Mouse (Mus musculus) fat pad, adult 2 months (tissue): ENCODE results near the gene Rala.
"Not testable (repeated sequence)": the region's sequence is repeated elsewhere in the genome, so short reads cannot be mapped to it uniquely, and the experiment has no call there.

Experiments
- DNase-seq: peaks from one replicate; pipeline ENCODE4 v3.0.0-alpha.2; 2011; ENCODE audit warnings: low read depth, low spot score; ENCODE audit errors: extremely low read depth

Gene Rala

GRCm38 (mm10) chr13:17944078-17944917, at the start of gene Rala:
Rala (minus strand) TSS chr13:17944239.
- no peak for DNase-seq

- no peak for DNase-seq
Observed at GRCm38 (mm10) chr13:17993515-17993847, 49.4 kb upstream of the Rala start.

- peak; percentile 11 for DNase-seq
Observed at GRCm38 (mm10) chr13:17992697-17993514, 48.9 kb upstream of the Rala start, which contains the start of gene Yae1d1. Yae1d1 (minus strand) TSS chr13:17993349.

GRCm38 (mm10) chr13:17992009-17992408, 48.0 kb upstream of the Rala start:
- no peak for DNase-seq

- no peak for DNase-seq
Observed at GRCm38 (mm10) chr13:17983194-17983593, 39.2 kb upstream of the Rala start.

- no peak for DNase-seq
Observed at GRCm38 (mm10) chr13:17982634-17983033, 38.6 kb upstream of the Rala start.

- DNase-seq = no peak
Observed at GRCm38 (mm10) chr13:17976854-17977739, 33.1 kb upstream of the Rala start.

- DNase-seq = no peak
Observed at GRCm38 (mm10) chr13:17975891-17976290, 31.9 kb upstream of the Rala start.

GRCm38 (mm10) chr13:17975457-17975856, 31.4 kb upstream of the Rala start:
- DNase-seq = no peak

GRCm38 (mm10) chr13:17974734-17975133, 30.7 kb upstream of the Rala start:
- DNase-seq = no peak

- DNase-seq = no peak
Observed at GRCm38 (mm10) chr13:17960613-17961012, 16.6 kb upstream of the Rala start.

GRCm38 (mm10) chr13:17954282-17954681, 10.2 kb upstream of the Rala start:
- no peak for DNase-seq

GRCm38 (mm10) chr13:17950581-17950980, 6.5 kb upstream of the Rala start:
- DNase-seq = not testable (repeated sequence)

- no peak for DNase-seq
Observed at GRCm38 (mm10) chr13:17949555-17949954, 5.5 kb upstream of the Rala start.

- no peak for DNase-seq
Observed at GRCm38 (mm10) chr13:17943306-17944077, 547 bp downstream of the Rala start.

GRCm38 (mm10) chr13:17942338-17942737, 1.7 kb downstream of the Rala start:
- no peak for DNase-seq

- no peak for DNase-seq
Observed at GRCm38 (mm10) chr13:17907309-17907708, 36.7 kb downstream of the Rala start.

- DNase-seq = no peak
Observed at GRCm38 (mm10) chr13:17901474-17901873, 42.6 kb downstream of the Rala start.

GRCm38 (mm10) chr13:17900641-17901040, 43.4 kb downstream of the Rala start:
- no peak for DNase-seq

- DNase-seq = no peak
Observed at GRCm38 (mm10) chr13:17897040-17897439, 47.0 kb downstream of the Rala start.
